Mouse (Mus musculus): ENCODE measurements around the gene Os9.

Os9 gene

GRCm38 (mm10) chr10:127058161-127058560, 62.8 kb downstream of the Os9 start:
- peaks cover 73% of the 10 kb centered on the region for H3K4me1 ChIP-seq (replicated peaks; ENCODE audit: low read depth, low read length)
- peaks cover 42% of the 10 kb centered on the region for H3K36me3 ChIP-seq (ENCODE audit: insufficient read depth, low read length)
- peak overlapping the region; percentile 58 for H3K4me3 ChIP-seq (replicated peaks; ENCODE audit: low read length)
- TF ChIP-seq CTCF (conservative IDR thresholded peaks at IDR 0.05; ENCODE audit: low read length) (peak; percentile 97), POU5F1 (IDR thresholded peaks at IDR 0.05; ENCODE audit: borderline replicate concordance, low read length) (no peak)
- H3K9me3 ChIP-seq (ENCODE audit: low read length), result no peaks in the 10 kb centered on the region
- H3K27me3 ChIP-seq (ENCODE audit: insufficient read depth, low read length), result peaks cover 13% of the 10 kb centered on the region

- Histone ChIP-seq H3K36me3 (ENCODE audit: insufficient read depth, low read length) (peaks cover 42% of the 10 kb centered on the region), H3K9me3 (ENCODE audit: low read length) (no peaks in the 10 kb centered on the region), H3K4me1 (replicated peaks; ENCODE audit: low read depth, low read length) (peaks cover 59% of the 10 kb centered on the region), H3K4me3 (replicated peaks; ENCODE audit: low read length) (peak overlapping the region; percentile 23; the same call in 1 of the 2 replicates), H3K27me3 (ENCODE audit: insufficient read depth, low read length) (peaks cover 17% of the 10 kb centered on the region)
- no peak for TF ChIP-seq CTCF (conservative IDR thresholded peaks at IDR 0.05; ENCODE audit: low read length)
- no peak for TF ChIP-seq POU5F1 (IDR thresholded peaks at IDR 0.05; ENCODE audit: borderline replicate concordance, low read length)
- no peak for TF ChIP-seq NANOG (IDR thresholded peaks at IDR 0.05; ENCODE audit: borderline replicate concordance, low read length)
Measured at GRCm38 (mm10) chr10:127056490-127056889, 64.4 kb downstream of the Os9 start.

- TF ChIP-seq POU5F1 (IDR thresholded peaks at IDR 0.05; ENCODE audit: borderline replicate concordance, low read length), result no peak
- no peak for TF ChIP-seq CTCF (conservative IDR thresholded peaks at IDR 0.05; ENCODE audit: low read length)
- TF ChIP-seq NANOG (IDR thresholded peaks at IDR 0.05; ENCODE audit: borderline replicate concordance, low read length), result no peak
- H3K36me3 ChIP-seq (ENCODE audit: insufficient read depth, low read length), result peaks cover 42% of the 10 kb centered on the region
- no peak overlapping the region for H3K4me3 ChIP-seq (replicated peaks; ENCODE audit: low read length)
- H3K27me3 ChIP-seq (ENCODE audit: insufficient read depth, low read length), result peaks cover 28% of the 10 kb centered on the region
- peaks cover 49% of the 10 kb centered on the region for H3K4me1 ChIP-seq (replicated peaks; ENCODE audit: low read depth, low read length)
- peaks cover 8% of the 10 kb centered on the region for H3K9me3 ChIP-seq (ENCODE audit: low read length)
Measured at GRCm38 (mm10) chr10:127055406-127055805, 65.5 kb downstream of the Os9 start.

- Histone ChIP-seq H3K4me3 (replicated peaks; ENCODE audit: low read length) (no peak overlapping the region), H3K4me1 (replicated peaks; ENCODE audit: low read depth, low read length) (peaks cover 54% of the 10 kb centered on the region), H3K27me3 (ENCODE audit: insufficient read depth, low read length) (peaks cover 35% of the 10 kb centered on the region), H3K36me3 (ENCODE audit: insufficient read depth, low read length) (peaks cover 42% of the 10 kb centered on the region), H3K9me3 (ENCODE audit: low read length) (peaks cover 12% of the 10 kb centered on the region)
- TF ChIP-seq CTCF (conservative IDR thresholded peaks at IDR 0.05; ENCODE audit: low read length) (peak; percentile 12; the same call in 1 of the 2 replicates), POU5F1 (IDR thresholded peaks at IDR 0.05; ENCODE audit: borderline replicate concordance, low read length) (no peak)
Measured at GRCm38 (mm10) chr10:127054646-127055045, 66.3 kb downstream of the Os9 start.

GRCm38 (mm10) chr10:127050119-127050474, 70.8 kb downstream of the Os9 start:
- TF ChIP-seq POU5F1 (IDR thresholded peaks at IDR 0.05; ENCODE audit: borderline replicate concordance, low read length), result no peak
- no peak for TF ChIP-seq CTCF (conservative IDR thresholded peaks at IDR 0.05; ENCODE audit: low read length)
- TF ChIP-seq NANOG (IDR thresholded peaks at IDR 0.05; ENCODE audit: borderline replicate concordance, low read length), result no peak
- Histone ChIP-seq H3K9me3 (ENCODE audit: low read length) (peaks cover 12% of the 10 kb centered on the region), H3K4me3 (replicated peaks; ENCODE audit: low read length) (peak overlapping the region; percentile 64), H3K27me3 (ENCODE audit: insufficient read depth, low read length) (peaks cover 43% of the 10 kb centered on the region), H3K4me1 (replicated peaks; ENCODE audit: low read depth, low read length) (peaks cover 52% of the 10 kb centered on the region), H3K36me3 (ENCODE audit: insufficient read depth, low read length) (peaks cover 42% of the 10 kb centered on the region)

GRCm38 (mm10) chr10:127049395-127050118, 71.4 kb downstream of the Os9 start:
- TF ChIP-seq NANOG (IDR thresholded peaks at IDR 0.05; ENCODE audit: borderline replicate concordance, low read length) (no peak), POU5F1 (IDR thresholded peaks at IDR 0.05; ENCODE audit: borderline replicate concordance, low read length) (no peak), CTCF (conservative IDR thresholded peaks at IDR 0.05; ENCODE audit: low read length) (peak; percentile 18)
- Histone ChIP-seq H3K4me1 (replicated peaks; ENCODE audit: low read depth, low read length) (peaks cover 57% of the 10 kb centered on the region), H3K9me3 (ENCODE audit: low read length) (peaks cover 12% of the 10 kb centered on the region)

GRCm38 (mm10) chr10:127048608-127049394, 72.1 kb downstream of the Os9 start:
- H3K27me3 ChIP-seq (ENCODE audit: insufficient read depth, low read length), result peaks cover 43% of the 10 kb centered on the region
- peaks cover 42% of the 10 kb centered on the region for H3K36me3 ChIP-seq (ENCODE audit: insufficient read depth, low read length)
- H3K9me3 ChIP-seq (ENCODE audit: low read length), result peaks cover 12% of the 10 kb centered on the region
- no peak for TF ChIP-seq NANOG (IDR thresholded peaks at IDR 0.05; ENCODE audit: borderline replicate concordance, low read length)
- TF ChIP-seq POU5F1 (IDR thresholded peaks at IDR 0.05; ENCODE audit: borderline replicate concordance, low read length), result no peak
- no peak for TF ChIP-seq CTCF (conservative IDR thresholded peaks at IDR 0.05; ENCODE audit: low read length)
- H3K4me3 ChIP-seq (replicated peaks; ENCODE audit: low read length), result peak overlapping the region; percentile 64
- peaks cover 61% of the 10 kb centered on the region for H3K4me1 ChIP-seq (replicated peaks; ENCODE audit: low read depth, low read length)

More at GRCm38 (mm10) chr10:127049395-127050118, 71.4 kb downstream of the Os9 start:
- H3K36me3 ChIP-seq (ENCODE audit: insufficient read depth, low read length), result peaks cover 42% of the 10 kb centered on the region
- H3K27me3 ChIP-seq (ENCODE audit: insufficient read depth, low read length), result peaks cover 43% of the 10 kb centered on the region
- H3K4me3 ChIP-seq (replicated peaks; ENCODE audit: low read length), result peak overlapping the region; percentile 64

- peaks cover 62% of the 10 kb centered on the region for H3K4me1 ChIP-seq (replicated peaks; ENCODE audit: low read depth, low read length)
- peak within 1 kb of the TSS; percentile 64 for H3K4me3 ChIP-seq (replicated peaks; ENCODE audit: low read length)
- TF ChIP-seq CTCF (conservative IDR thresholded peaks at IDR 0.05; ENCODE audit: low read length) (no peak), POU5F1 (IDR thresholded peaks at IDR 0.05; ENCODE audit: borderline replicate concordance, low read length) (no peak), NANOG (IDR thresholded peaks at IDR 0.05; ENCODE audit: borderline replicate concordance, low read length) (no peak)
- peaks cover 12% of the 10 kb centered on the region for H3K9me3 ChIP-seq (ENCODE audit: low read length)
- peaks cover 43% of the 10 kb centered on the region for H3K27me3 ChIP-seq (ENCODE audit: insufficient read depth, low read length)
- H3K36me3 ChIP-seq (ENCODE audit: insufficient read depth, low read length), result peaks cover 50% of the 10 kb centered on the region
Measured at GRCm38 (mm10) chr10:127047954-127048353, 73.0 kb downstream of the Os9 start, which contains the start of gene Cyp27b1. TSS of gene Cyp27b1 (plus strand) at chr10:127048250.
